Mouse (Mus musculus): ENCODE results near the gene Tspan9. TPM values are rescaled to one million over a fixed set of nuclear protein-coding genes. Genes with fewer than 3 reads are reported as not detected.

Tspan9 gene
- total RNA-seq, 2 experiments from 2014 or later, result 31.2 to 47.6 TPM

DNA sequence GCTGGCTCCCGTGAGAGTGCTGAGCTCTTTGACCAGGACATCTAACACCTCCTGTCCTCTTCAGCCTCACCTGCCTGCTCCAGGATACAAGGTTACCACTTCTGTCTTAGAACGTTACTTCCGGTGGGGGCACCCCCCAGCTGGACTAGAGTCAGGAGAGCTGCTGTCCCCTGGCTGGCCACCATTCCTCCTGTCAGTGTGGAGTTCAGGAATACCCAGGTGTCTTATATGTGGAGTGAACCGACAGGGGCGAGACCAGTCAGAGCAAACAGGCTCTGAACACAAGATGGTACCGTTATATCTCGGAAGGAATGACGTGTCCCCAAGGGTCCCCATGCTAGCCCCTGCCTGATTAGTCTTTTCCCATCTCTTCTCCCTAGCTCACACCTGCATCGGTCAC lies 106.8 kb downstream of the Tspan9 start:
- no peak for DNase-seq (ENCODE audit: low spot score)

DNA sequence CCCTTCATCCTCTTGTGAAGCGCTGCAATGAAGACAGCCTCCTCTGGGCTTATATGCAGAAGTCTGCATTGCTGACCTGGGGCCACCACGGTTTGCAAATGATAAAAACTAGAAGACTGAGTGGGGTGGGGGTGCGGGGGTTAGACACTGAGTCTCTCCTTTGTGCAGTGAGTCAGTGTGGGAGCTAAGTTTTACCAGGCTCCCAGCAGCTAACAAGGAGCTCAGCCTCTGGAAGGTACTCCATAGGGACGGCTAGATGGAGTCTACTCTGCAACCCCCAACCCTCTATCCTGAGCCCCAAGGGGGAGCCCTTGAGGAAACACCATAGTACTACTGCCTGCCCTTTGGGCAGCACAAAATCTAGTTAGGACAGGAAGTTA lies 107.5 kb downstream of the Tspan9 start:
- no peak for DNase-seq (ENCODE audit: low spot score)

DNA sequence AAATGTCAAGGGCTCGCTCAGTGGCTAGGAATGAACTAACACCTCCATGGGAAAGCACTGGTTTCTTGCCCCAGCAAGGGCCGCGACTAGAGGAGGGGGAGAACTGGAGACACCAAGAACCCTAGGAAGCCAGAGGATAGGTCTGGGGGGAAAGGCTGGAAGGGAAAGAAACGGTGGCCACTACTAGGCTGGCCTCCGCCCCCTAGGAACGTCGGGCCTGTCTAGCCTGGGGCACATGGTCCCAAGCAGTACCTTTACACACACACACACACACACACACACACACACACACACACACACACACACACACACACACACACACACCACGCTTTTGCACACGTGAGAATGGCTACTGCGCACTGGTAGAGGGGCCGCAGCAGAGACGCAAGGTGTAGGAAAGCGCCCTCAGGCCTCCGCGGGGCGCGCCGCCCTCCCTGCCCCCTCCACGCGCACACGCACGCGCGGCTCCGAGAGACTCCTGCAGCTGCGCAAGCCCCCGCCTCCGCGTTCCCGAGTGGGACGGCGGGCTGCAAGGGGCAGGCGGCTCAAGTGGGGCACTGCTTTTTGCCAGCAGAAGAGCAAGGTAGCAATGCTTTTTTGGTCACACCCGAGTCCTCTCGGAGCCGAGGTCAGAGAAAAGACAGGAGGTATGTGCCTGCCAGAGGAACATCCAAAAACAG lies 108.0 kb downstream of the Tspan9 start:
- no peak for DNase-seq (ENCODE audit: low spot score)

DNA sequence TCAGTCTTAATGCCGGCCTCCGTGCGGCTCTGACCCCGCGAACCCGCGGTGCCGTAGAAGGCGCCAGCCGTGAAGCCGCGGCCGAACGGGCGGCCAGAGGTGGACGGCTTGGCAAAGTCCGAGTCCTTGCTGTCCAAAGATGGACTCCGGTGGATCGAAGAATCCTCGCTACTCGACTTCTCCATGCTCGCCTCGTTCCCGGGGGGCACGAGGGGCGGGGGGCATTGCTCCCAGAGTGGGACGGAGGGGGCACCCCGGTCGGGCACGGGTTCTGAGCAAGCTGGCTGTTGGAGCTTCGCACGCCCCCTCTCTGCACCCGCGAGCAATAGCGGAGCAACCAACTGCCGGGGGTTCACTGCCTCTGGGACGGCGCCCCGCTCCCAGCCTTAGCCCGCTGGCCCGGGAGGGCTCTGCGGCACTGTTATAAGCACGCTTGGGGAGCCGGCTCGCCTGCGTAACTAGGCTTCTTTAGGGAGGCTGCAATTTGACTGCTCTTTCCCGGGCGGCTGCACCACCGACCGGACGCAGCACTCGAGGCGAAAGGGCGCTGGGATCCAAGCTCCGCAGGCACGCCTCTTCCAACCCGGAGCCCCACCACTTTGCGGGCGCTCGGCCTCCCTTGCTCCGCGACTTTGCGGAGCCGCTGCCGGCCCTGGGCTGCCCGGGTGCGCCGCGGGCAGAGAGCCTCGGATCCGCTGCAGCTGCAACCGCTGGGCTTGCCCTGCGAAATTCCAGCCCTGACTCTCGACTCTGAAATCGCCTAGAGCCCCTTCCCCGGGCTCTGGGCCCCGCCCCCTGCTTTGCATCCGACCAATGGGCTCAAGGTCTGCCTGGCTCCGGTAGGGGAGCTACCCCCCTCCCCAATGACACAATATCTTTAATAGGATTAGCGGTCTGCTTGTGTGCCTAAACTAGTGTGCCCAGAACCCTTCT lies 108.8 kb downstream of the Tspan9 start:
- DNase-seq (ENCODE audit: low spot score), result peak; percentile 45

DNA sequence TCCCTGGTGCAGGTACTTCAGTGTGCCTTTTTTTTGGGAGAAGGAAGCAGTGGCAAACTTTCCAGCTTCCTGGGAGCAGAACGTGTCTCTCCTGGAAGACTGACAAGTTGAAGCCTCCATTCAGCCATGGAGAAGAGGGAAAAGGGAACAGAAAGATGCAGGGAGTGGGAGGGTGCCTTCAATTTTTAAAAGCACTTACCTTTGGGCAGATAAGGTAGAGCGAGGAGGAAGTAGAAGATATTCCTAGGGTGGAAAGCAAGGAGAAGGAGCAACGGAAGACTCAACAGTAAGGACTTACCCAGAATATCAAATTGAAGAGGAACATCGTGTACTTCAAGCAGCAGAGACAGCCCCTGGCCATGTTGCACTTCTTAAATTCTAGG lies 109.5 kb downstream of the Tspan9 start:
- DNase-seq (ENCODE audit: low spot score), result no peak

DNA sequence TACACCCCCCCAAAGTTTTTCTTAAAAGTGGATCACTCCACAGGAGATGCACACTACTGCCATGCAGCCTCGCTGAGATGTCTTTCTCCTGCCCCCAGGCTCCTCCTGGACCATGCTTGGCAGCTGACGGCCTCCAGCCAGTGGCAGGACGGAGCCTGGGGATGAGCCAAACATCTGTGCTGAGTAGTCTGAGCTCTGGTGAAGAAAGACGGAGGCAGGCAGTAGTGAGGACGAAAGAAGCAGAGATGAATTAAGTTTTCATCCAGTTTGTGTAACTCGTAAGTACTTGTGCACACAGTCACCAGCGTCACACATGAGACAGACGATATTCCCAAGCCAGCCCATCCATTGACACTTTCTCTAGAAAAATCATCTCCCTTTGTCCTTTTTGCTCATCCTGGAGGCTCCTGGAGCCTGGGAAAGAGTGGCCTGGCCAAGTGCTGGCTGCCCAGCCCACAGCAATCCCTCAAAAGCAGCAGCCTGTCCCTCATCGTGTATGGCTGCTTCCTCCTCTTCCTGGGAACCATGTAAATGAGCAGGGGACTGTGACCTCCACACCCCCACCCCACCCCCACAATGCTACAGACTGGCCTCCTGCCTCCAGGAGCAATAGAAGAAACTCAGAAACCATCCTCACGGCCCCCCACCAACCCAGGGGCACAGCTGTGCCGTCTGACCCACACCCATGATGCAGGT lies 110.1 kb downstream of the Tspan9 start:
- DNase-seq (ENCODE audit: low spot score), result peak; percentile 42

DNA sequence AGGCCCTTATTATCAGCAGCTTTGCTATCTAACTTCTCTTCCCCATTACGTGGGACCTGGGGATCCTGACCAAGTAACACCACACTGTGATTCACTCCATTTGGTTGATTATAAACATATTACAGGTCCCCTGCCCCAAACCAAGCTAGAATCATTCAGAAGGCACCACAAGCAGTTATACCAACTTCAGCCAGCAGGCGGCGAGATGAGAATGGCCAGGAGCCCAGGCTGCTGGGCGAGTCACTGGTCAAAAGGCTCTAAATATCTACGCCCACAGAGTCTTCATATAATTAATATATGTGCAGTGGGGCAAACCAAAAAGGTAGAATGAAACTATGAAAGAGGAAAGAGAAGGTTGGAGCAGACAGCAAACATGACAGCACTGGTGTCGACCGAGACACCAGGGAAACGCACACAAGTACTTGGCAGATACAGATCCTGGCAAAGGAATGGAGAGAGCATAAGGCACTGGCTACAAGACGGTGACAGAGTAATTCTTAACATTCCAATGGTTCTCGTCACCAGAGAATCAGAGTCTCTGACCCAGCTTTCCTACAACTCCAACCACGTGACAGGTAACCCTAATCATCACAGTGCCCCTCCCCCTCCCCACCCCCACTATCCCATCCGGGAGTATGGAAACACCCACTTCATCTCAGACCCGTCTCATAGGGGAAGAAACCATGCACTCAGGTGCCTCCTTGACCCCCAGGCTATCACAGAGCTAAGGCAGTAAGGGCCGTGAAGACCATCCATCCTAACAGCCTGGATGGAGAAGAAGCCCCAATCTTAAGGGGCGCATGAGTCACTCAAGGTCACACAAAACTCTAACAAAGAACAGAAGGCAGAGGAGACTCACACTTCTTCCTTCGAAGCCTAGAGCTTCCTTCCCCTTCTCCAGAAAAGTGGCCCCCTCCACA lies 110.9 kb downstream of the Tspan9 start:
- peak; percentile 87 for DNase-seq (ENCODE audit: low spot score)

DNA sequence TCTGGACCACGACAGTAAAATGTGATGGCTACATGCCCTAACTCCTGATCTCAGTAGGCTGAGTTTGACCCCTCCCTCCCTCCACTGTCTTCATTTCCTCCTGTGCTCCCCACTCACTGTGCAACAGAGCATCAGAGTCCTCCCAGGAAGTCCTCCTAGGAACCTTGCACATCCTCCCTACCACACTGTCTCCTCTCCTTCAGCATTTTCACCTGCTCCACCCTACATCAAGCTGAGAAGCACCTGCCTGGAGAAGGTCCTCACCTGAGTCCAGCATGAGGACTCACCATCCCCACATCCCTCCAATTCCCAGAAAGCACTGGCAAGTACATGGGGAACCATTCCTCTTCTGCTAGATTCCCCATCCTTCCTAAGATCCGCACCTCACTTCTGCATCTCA lies 111.8 kb downstream of the Tspan9 start:
- DNase-seq (ENCODE audit: low spot score), result no peak

DNA sequence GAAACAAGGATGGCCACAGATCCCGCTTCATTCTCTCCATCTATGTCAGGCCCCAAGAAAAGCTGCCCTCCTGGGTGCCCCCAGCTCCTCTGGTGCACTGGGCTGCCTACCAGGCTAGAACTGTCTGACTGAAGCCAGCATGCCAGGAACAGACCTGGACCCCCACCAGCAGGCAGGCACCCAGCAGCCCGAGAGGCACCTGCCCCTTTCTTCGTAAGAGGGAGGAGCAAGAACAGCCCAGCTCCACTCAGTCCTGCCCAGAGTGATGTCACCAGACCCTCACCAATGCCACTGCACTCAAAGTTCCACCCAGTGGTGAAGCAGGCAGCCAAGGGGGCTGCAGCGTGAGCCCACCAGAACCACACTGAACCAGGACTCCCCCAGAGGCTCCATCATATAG lies 112.3 kb downstream of the Tspan9 start:
- peak; percentile 63 for DNase-seq (ENCODE audit: low spot score)

DNA sequence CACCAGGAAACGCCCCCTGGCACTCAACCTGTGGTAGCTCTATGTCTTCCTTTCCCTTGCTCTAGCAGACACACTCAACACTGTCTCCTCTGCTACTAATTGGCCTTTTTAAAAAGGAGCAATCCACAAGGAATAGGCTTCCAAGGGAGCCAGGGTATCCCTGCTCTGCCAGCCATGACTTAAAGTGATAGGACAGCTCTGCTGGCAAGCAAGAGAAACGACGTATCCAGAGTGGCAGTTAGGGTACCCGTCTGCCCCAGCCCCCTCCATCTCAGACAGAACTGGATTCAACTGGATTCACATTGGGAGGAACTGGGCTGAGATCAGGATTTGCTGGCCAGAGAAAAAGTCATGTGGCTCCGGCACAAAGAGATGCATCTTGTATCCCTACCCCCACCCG lies 112.9 kb downstream of the Tspan9 start:
- no peak for DNase-seq (ENCODE audit: low spot score)

DNA sequence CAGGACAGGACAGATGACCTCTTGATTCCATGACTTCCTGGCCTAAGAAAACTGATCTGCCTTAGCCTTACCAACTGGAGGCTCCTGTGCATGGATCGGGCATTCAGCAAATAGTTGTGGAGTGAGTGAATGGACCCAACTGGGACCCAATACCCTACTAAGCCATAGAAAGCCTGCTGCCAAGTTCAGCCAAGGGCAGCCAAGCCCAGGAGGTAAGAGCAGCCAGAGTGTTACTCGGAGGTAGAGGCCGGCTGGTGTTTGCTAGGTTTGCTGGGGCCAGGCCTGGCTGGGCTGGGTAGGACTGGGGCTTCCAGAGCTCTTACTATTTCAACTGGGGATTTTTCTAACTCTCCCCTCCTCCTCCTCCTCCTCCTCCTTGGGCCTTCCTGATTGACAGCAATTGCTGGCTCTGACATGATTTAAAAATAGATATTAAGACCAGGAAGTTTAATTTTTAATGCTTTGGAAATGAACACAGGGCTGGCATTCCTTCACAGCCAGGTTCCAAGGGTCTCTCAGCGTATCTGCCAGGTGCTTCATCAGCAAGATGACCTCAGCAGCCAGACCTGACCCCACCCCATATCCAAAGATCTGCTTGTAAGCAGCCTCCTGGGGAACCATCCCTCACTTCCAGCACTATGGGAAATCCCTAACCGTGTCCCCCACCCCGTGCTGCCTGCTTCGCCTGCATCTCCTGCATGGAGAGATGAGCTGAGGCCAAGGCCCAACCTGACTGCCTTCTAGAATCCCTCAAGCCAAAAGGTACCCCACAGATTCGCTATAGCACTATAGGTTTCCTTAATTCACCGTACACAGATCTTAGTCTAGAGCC lies 113.7 kb downstream of the Tspan9 start:
- DNase-seq (ENCODE audit: low spot score), result peak; percentile 57

DNA sequence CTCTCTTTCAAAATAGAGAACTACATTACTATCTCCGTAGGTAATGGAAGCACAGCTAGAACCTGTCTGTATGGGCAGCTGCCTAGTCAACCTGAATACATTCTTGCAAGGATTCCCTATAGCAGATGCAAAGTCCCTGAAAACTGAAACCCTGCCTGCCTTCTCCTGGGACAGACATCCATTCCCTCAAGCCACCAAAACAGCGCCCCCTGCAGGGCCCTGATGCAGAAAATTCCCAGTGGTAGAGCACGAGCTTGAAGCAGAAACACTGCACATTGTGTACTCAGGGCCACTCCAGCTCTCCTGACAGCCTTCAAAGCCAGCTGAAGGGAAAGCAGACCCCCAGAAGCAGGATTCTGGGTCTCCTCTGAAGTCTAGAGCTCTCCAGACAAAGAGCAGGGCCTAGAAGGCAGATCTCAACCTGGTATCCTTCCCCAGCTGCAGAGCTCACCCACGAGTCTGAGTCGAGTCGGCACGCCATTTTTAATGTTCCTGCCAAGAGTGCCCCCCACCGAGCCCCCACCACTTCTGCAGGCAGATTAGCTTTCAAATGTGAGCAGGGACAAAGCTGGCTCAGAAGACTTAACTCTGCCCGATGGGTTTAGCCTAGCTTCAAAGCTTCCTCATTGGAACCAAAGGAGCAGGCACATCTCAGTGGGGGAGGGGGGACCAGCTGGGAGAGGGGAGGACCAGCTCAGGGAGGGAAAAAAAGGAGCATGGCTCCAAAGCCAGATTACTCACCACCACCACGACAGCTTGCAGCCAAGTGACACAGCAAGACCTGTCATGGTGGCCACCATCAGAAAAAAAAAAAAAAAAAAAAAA lies 115.1 kb downstream of the Tspan9 start:
- peak; percentile 34 for DNase-seq (ENCODE audit: low spot score)

DNA sequence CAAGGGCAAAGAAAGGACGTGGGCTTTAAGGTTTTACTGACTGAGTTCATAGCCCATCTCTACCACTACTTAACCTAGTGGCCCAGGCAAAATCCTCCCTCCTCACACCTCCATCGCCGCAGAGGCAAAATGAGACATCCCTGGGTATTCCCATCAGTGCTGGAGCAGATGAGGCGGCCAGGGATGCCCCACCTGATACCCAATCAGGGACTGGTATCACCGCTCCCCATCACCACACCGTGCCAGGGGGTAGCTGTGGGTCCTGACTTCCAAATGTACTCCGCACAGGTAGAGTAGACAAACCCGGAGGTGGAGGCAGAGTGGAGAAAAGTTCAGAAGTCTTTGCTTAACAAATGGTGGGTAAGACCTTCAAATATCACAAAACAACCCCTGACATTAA lies 117.4 kb downstream of the Tspan9 start:
- no peak for DNase-seq (ENCODE audit: low spot score)

DNA sequence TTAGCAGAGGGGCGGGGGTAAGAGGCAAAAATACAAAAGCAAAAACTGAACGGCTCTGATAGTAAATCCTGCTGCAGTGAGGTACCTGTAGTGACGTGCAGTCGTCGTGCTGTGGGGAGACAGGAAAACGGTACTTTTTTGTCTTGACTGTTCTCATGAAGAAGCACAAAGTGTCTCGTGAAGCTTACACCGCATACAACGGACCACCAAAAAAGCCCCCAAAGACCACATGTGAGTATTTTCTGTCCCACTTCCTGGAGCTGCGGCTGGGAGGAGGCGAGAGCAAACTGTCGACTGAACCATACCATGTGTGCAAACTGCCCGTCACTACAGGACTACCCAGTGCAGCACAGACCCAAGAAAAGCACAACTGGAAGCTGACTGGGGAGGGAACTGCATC lies 117.8 kb downstream of the Tspan9 start:
- DNase-seq (ENCODE audit: low spot score), result no peak

DNA sequence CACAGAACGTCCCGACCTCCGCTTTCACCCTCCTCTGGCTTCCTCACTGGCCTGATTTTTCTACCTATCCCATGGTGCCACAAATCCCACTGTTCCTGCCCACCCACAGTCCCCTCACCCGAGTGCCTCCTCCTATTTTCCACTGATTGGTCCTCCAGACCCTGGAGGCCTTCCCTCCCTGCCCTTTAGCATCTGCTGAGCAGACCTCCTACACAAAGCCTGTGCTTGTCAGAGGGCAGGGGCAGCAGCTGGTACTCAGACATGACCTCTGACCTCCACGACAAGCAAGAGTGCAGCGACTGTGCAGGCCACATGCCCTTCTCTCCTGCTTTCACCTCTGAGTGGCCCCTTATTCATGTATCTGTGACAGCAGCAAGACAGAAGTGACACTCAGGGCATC lies 121.2 kb downstream of the Tspan9 start:
- DNase-seq (ENCODE audit: low spot score), result no peak

DNA sequence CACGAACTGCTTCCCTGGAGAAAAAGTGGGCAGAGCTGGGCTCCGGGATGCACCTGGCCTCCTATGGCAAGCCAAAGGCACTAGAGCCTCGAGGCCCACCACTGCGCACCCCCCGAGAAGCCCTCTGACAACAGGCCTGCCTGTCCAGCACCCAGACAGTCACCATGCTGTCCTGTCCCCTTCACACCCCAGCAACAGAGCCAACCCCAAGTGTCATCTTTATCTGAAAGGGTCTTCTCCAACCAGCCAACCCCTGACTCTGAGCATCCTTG lies 121.5 kb downstream of the Tspan9 start:
- no peak for DNase-seq (ENCODE audit: low spot score)

DNA sequence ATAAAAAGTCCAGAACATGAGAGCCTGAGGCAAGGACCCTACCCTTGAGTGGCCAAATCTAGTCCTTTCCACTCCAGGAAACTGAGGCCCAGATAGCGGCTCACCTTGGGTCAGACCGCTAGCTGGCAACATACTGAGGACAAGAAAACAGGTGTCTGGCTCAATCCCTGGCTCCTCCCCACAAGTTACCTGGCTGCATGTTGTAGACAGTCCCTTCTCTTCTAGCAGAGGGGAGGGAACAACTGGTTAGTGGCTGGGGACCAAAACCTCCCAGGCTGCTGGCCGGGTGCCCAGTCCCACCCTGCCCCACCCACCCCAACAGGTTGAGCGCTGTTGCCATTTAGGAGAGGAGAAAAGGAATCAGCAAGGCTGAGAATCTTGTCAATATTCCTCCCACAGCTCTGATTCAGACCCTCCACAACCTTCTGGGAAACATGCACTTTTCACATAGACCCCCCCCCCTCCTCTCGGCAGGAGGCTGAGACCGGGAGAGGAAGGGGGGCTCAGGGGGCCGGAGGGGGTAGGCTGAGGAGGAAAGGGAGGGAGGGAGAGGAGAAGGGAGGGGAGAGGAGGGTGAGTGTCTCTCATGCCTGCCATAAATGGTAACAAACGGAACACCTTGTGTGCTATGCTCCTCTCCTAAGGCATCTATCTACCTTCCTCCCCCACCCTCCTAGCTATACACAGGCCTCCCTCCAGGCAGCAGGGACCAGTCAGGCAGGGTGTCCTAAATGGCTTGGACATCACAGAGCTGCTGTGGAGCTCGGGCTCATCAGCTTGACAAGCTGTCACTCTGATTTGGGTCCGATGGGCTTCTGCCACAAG lies 122.1 kb downstream of the Tspan9 start:
- no peak for DNase-seq (ENCODE audit: low spot score)

DNA sequence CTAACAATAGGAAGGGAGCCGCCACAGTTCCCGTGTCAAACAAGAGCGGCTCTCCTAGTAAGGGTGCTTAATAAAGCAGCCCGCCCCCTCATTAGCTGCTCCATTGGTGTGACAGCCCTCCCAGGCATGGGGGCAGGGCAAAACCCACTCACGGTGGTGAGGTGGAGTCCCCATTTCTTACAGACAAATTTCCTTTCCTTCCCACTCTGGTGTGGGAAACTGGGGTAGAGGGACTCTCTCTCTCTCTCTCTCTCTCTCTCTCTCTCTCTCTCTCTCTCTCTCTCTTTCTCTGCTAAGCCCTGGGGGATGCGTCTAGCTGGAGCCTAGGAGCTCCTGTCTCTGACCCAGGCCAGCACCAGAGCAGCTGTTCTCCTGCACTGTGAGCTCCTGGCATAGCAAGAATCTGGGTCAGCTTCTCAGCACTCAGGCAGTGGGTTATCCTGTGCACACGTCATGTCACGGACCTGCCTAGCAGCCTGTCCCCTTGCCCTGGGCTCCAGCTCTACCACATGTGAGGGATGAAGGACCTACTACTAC lies 122.8 kb downstream of the Tspan9 start:
- no peak for DNase-seq (ENCODE audit: low spot score)

DNA sequence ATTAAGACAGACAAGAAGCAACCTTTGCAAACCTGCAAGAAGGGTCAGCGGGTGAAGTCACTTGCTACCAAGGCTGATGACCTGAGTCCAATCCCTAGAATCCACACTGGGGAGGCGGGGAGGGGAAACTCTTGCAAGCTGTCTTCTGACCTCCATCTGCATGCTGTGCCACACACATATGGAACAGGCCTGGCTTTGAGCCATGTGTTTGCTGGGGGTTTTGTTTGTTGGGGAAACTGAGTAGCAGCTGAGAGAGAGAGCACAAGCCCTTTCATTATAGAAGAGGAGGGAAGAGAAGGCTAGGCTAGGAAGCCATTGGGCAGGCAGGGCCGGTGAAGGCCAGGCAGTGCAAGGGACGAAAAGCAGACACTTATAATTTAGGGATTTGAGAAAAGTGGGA lies 123.3 kb downstream of the Tspan9 start:
- no peak for DNase-seq (ENCODE audit: low spot score)

All from gastrocnemius, adult 18-20 months (tissue).